ENCODE assay signal across 18 mouse cellular contexts in genomic region chr15:95068023-95068422, GRCm38 (mm10).
"Had no signal": no experiment of that assay in that cellular context is flagged by ENCODE, and none has a peak within 500 bp of the region (broad histone marks: within the 10 kb centered on the region; RNA-seq: fewer than 3 reads in every experiment).

No protein-coding gene starts in this region.

- H3K4me3 ChIP-seq: midbrain, embryonic 12.5 days; midbrain, embryonic 15.5 days; neural tube, embryonic 12.5 days; neural tube, embryonic 15.5 days had no signal

- H3K4me2 ChIP-seq: lung, embryonic 14.5 days; midbrain, embryonic 12.5 days; midbrain, embryonic 15.5 days; neural tube, embryonic 12.5 days; neural tube, embryonic 15.5 days had no signal

- H3K27ac ChIP-seq: kidney, postnatal 0 days; liver, embryonic 14.5 days; macrophage; midbrain, embryonic 12.5 days; neural tube, embryonic 12.5 days; neural tube, embryonic 15.5 days; stomach, postnatal 0 days had no signal

- H3K27me3 ChIP-seq: midbrain, embryonic 12.5 days; midbrain, embryonic 15.5 days; neural tube, embryonic 12.5 days; neural tube, embryonic 15.5 days had no signal

- H3K4me1 ChIP-seq: midbrain, embryonic 12.5 days had no signal

- DNase-seq: kidney, postnatal 25 days; liver, postnatal 0 days; lung, embryonic 14.5 days; right cerebral cortex, adult 18-20 months; right cerebral cortex, postnatal 14 days; right cerebral cortex, postnatal 4 days; thymus, adult 2 months; thymus, postnatal 14 days; thymus, postnatal 4 days had no signal

- H3K36me3 ChIP-seq: midbrain, embryonic 12.5 days; midbrain, embryonic 15.5 days; neural tube, embryonic 12.5 days; neural tube, embryonic 15.5 days had no signal

- ATAC-seq: liver, postnatal 0 days; lung, postnatal 0 days; midbrain, embryonic 15.5 days had no signal

- H3K9ac ChIP-seq: liver, embryonic 14.5 days; liver, postnatal 0 days; lung, embryonic 14.5 days; midbrain, embryonic 12.5 days; midbrain, embryonic 15.5 days; neural tube, embryonic 12.5 days; neural tube, embryonic 15.5 days had no signal

- H3K9me3 ChIP-seq: midbrain, embryonic 12.5 days; midbrain, embryonic 15.5 days; neural tube, embryonic 12.5 days; neural tube, embryonic 15.5 days had no signal
